Mouse (Mus musculus): ENCODE data around the gene Ndufb7.
"Not testable (repeated sequence)": the region's sequence is repeated elsewhere in the genome, so short reads cannot be mapped to it uniquely, and the experiment has no call there.

Gene Ndufb7

DNA sequence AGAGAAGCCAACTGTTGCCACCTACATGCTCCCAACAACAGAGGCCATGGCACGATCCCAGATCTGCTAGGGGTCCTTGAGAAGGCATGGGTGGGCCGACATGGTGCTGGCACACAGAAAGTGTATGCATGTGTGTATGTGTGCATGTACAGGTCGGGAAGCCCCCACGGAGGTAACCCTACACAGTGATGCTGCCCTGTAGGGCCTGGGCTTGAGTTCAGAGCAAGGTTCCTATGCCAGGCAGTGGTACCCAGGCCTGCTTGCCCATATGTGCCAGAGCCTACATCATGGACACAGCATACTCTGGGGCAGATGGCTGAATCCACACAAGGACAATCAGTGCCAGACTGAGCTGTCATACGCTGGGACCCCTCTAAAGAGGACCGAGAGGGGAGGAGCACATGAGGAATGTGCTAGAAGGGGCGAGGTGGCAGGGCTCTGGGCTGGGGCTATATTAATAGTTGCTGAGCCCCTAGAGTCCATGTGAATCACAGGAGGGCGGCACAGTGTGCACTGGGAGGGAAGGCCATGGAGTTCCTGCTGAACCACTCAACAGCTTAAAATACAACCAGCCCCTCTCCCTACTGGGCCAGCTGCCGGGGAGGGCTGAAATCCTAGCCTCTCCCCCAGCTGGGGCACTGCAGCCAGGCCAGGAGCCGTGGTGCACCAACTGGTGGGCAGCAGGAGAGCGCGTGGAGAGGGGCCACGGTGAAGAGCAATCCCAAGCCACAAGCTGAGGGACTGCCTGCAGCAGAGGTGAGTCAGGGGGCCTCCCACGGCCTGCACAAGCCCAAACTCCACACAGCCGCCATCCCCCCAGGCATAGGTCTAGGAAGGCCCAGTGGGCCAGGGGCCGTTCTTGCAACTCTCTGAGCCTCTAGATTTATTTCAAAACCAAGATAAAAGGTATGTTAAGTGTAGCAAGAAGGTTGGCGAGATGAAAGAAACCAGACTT, 9.4 kb downstream of the Ndufb7 start:
- peak in 1 of 2 experiments; percentile 0 for DNase-seq (ENCODE audit: low spot score in 2 of 2)

DNA sequence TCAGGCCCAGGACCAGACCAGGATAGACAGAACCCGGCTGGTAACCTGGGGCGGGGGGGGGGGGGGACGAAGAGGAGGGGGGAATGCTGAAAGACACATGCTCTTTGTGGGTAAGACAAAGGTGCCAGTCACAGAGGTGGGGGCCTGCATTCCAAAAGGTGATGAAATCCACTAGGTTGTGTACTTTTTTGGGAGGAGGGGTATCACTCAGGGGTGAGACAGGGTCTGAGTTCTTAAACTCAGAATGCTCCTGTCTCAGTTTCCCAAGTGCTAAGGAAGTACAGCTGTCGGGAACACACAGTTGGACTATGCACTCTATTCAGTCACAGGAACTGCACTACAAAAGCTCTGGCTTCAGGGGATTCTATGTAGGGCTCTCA, 10.0 kb downstream of the Ndufb7 start:
- DNase-seq (ENCODE audit: low spot score in 2 of 2) = peak in 1 of 2 experiments; percentile 0

DNA sequence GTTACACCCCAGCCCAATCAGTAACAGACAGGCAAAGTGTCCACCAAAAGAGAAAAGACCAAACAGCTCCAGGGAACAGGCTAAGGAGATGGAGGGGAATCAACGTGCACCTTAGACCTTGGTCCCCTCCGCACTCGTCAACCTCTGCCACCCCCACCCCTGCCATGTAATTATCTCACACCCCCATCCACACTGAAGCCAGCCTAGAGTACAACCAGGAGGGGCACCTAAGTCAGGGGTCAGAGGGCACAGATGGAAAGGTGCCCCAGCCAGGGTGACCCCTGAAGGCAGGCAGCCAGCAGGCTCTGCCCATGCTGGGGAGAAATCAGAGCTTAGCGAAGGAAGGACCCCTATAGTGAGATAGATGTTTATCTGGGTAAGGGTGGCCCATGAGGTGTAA, 10.4 kb downstream of the Ndufb7 start:
- no peak for DNase-seq (ENCODE audit: low spot score in 2 of 2)

DNA sequence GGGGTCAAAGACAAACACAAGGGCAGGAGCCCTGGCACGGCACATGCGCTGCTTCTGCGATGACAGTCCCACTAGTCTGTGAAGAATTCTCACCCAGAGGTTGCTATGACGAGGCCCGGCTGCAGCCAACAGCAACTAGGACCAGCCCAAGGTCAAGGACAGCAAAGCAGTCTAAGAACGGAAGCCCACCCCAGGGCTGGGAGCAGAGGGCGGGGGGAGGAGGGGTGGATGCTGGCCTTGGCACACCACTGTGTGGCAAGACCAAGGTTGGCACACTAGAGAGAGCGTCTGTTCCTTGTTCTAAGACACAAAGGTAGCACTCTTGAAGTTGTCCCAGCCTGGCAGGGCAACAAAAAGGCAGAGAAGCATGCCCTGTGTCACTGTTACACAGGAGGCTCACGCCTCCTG, 10.9 kb downstream of the Ndufb7 start:
- no peak for DNase-seq (ENCODE audit: low spot score in 2 of 2)

DNA sequence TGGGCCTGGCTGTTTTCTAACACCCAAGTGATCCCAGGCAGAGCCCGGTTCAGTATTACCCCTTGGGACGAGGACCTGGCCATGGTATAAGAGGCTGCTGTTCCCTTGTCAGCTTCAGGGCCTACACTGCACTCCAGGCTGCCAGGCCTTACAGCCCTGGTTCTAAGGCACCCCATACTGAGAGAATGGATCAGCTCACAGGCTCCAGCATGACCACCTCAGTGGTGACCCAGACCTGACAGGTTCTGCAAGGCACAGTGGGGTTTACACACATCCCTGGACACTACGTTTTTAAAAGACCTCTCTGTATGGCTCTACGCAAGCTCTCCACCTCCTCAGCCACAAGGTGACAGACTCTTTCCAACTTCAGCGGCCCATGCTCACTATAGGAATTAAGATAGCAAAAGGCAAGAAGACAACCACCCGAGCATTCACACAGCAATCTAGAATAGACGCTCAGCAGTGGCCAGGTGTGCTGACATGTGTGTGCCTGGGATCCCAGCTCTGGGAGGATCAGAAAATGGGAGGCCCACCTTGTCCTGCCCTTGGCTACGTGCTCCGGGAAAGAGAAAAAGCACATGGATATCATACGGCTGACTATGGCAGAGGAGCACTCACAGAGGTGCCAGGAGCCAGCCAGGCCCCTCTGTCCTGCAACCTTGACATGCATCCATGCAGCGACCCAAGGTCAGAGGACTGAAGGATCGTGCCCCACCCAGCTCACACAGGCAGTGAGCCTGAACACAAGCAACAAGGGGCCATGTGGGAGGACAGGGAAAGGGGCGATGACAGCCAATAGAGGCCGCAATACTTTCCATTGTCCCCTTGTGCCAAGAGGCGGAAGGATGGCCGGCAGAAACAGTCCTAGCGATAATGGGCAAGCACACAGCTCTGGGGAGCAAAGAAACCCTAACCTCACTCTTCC, 11.9 kb downstream of the Ndufb7 start:
- DNase-seq (ENCODE audit: low spot score in 2 of 2) = no peak

DNA sequence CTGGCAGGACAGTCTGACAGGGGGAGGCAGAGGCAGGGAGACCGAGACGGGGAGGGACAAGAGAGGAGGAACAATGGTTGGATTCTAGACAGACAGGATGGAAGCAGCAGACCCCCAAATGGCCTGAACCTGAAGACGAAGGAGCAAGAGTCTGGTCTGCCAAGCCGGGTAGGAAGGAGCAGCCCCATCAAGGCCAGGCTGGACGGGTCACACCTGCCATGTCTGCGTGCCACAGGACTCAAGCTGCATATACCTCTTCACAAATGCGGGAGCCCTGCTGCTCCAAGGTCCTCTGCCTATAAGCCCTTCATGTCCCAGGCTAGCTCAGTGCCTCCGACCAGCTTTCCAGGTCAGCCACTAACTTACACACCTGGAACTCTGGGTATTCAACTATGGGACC, 13.2 kb downstream of the Ndufb7 start:
- no peak for DNase-seq (ENCODE audit: low spot score in 2 of 2)

DNA sequence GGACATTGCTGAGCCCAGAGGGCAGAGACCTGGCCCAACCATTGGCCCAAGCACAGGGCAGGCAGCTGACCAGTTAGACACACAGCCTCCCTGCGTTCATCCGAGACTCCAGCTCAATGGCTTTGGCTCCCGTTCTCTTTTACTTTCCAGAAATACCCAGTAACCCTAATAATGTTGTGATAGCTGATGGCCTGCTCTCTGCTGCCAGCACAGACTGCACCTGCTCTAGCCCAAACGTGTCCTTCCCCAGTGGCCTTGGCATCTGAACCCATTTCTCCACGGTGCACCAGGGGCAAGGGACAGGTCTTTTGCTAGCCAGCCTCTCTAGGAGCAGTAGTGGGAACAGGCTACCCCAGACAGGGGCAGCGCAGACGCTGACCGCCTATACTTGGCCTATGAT, 14.4 kb downstream of the Ndufb7 start:
- DNase-seq (ENCODE audit: low spot score in 2 of 2) = no peak

DNA sequence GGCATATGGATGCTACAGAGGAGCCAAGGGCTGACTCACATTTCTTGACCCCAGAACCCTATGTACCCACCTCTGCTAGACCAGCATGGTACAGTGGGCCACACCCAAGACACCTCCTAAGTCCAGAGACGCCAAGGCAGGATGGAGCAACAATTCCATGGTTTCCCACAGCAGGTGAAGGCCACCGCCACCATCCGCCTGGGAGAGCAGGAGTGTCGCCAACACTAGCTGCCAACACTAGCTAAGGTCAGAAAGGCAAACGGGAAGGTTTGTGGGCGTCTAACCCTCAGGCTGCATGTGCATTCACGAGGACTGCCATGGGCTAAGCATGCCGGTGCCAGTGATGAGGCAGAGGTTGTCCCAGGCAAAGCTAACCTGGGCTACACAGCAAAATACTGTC, 15.8 kb downstream of the Ndufb7 start:
- DNase-seq (ENCODE audit: low spot score in 2 of 2) = no peak

DNA sequence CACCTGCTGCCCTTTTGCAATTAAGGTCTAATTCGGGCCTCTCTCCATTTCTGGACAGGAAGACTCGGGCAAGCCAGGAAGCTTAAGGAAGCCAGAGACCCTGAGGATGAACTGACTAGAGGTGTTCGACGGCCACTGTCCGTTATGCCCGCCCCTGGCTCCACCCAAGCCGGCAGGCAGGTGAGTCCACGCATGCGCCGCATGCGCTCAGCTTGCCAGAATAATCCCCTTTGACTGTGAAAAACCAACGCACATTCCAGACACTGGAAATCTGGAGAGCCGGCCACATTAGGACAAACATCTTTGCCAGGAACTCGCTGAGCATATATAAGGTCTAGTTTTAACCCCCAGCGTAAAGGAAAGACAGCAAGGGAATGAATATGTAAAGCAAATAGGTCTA, 16.8 kb downstream of the Ndufb7 start:
- no peak for DNase-seq (ENCODE audit: low spot score in 2 of 2)

DNA sequence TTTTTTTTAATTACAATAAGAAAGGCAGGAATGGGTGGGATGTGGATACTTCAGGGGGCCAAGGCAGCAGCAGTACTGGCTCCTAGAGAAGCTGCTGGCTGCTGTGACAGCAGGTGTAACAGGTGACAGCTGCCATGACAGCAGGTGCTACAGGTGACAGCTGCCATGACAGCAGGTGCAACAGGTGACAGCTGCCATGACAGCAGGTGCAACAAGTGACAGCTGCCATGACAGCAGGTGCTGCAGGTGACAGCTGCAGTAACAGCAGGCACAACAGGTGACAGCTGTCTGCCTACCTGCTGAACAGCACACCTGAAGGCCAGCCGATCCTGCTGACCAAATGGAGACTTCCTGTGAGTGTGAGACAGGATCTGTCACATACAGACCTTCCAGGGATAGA, 18.3 kb downstream of the Ndufb7 start:
- DNase-seq (ENCODE audit: low spot score in 2 of 2) = no peak

DNA sequence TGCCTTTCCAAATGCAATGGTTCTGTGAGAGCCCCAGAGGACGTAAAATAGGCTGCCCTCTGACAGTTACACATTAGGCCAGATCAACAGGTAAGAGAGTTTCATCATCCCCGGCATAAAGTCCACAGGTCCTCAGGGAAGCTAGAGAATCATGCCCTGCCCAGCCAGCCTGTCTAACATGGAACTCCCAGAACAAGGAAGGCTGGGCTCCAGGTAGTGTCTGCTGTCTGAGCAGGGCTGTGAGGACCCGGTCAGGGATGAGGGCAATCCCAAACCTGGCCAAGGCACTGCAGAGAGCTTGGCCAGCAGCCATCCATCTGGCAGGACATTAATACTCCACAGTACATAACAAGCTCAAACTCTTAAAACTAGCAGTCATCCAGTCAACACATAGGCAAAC, 18.9 kb downstream of the Ndufb7 start:
- no peak for DNase-seq (ENCODE audit: low spot score in 2 of 2)

DNA sequence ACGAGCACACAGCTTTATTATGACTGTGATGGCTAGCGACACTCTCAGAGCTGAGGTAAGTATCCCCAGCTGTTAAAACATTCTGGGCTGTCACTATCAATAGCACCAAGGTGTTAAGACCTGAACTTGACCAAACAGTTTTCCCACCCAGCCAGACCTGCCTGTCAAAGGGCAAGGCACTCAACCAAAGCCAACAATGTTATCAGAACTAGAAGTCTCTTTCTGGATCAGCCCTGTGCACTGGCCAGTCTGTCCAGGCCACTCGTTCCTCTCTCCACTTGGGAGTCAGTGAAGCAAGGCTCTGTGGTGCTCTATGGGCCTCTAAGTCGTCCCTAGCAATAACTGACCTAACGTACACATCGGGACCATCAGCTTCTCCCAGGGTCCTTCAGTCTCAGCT, 21.2 kb downstream of the Ndufb7 start:
- no peak for DNase-seq (ENCODE audit: low spot score in 2 of 2)

DNA sequence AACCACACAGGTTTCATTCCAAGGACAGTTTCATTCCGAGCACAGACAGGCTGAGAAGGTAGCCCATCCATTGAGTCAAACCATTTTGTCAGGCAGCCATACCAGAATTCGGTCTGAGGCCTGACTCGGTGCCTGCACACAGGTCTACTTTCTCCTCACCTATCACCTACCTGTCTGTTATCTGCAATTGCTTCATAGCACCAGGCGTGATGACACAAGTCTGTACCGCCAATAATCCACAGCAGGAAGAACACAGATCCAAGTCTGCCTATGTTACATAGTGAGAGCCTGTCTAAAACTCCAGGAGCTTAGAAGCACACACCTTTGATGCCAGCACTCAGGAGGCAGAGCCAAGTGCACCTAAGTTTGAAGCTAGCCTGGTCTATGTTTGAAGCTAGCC, 22.4 kb downstream of the Ndufb7 start:
- DNase-seq (ENCODE audit: low spot score in 2 of 2) = no peak

DNA sequence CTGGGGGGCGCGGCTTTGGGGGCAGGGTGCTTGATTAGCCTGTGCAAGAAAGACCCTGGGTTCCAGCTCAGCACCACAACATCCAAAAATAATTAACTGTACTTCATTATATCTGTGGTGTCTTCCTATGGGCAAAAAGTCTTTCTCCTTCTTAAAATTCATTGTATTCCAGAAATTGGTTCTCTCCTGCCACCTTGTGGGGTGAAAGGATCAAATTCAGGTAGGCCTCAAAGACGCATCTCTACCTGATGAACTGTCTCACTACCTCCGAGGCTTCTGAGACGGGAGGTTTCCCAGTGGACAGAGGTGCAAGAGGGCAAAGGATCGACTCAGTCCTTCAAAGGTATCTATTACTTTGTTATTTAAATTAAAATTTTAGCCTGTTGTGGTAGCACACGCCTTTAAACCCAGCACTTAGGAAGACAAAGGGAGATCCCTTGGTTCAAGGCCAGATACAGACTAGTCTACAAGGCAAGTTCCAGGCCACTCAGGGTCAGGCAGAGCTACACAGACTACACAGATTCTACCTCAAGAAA, 24.1 kb downstream of the Ndufb7 start:
- no peak for DNase-seq (ENCODE audit: low spot score in 2 of 2)

DNA sequence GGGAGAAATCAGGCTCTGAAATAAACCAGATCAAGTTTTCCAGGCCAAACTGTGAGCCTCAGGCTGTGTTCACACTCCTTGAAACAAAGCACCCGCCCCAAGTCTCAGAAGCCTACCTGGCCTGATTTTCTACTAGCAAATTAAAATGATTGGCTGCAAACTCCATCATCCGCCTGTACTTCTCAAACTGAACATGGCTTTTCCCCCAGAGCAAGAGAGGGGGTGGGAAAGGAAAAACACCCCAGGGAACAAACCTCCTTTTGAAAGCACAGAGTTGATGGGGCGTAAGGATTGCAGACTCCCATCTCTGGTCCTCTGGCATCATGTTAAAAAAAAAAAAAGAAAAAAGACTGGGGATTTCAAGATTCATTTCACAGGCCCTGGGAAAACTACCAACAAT, 26.2 kb downstream of the Ndufb7 start:
- DNase-seq (ENCODE audit: low spot score in 2 of 2) = no peak

DNA sequence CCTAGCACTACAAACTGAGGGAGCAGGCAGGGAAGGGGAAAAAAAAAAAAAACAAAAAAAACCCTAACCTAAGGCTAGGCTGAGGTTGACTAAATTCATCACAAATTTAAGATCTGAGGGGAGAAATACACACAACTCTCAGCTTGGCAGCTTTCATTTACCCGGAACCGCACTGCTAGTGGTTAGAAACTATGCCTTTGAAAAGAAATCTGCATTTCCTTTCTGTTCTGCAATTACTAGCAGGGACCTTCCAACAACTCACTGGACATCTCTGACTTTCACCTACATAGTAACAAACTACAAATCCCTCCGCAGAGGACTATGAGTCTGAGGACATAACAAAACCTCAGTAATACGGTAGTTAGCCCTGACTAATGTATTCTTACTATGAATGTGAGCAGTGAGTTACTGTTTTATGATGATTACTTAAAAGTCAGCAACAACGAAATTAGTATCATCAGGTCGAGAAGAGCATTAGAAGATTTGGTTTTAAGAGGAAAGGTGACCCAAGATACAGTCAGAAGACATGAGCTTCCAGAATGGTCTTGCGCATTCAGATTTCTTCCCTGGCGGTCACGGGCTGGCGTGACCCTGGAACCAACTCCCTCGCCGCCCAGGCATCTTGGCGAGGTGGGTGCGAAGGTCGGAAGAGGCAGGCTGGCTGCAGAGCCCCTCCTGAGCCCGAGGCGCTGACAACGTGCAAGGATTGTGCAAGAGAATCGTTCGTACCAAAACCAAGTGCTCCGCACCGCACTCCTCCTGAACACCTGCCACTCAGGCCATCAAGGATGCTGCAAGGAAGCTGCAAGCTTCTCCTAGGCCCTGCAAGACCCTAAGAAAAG, 27.1 kb downstream of the Ndufb7 start:
- no peak for DNase-seq (ENCODE audit: low spot score in 2 of 2)

DNA sequence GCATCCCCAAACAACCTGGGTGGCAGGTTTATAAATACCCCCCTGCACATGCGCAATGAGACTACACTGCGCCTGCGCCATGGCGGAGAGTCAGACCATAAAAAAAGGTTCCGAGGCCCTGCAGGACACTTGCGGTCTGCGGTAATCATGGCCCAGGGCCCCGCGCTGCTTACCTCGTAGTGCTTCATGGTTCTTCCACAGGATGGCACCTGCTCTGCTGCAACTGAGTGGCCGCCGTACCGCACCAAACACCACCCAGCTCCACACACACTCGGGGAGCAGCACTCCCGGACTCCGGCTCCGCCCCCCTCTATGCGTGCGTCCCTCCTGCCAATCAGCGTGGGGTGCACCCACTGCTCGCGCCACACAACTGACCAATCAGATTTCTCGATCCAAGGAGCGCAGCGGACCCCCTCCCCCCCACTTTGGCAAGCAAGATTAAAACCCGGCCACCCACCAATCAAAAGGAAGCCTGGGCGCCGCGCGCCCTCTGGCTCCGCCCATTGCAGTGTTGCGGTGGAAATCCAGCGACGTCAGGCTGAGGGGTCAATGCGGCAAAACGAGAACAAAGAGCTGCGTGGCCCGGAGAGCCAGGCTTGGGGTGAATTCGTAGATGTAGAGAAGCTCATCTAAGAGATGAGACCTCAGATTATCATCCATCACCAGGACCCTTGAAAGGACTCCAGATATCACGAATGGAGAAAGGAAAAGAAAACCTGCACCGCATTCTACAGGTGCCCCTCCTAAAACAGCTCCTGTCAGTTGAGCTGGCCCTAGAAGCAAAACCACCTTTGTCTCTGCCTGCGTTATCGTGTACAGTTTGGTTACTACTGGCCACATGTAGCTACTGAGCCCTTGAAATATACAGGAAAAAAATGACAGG, 27.9 kb downstream of the Ndufb7 start:
- DNase-seq (ENCODE audit: low spot score in 2 of 2) = peak; percentile 97 to 98

DNA sequence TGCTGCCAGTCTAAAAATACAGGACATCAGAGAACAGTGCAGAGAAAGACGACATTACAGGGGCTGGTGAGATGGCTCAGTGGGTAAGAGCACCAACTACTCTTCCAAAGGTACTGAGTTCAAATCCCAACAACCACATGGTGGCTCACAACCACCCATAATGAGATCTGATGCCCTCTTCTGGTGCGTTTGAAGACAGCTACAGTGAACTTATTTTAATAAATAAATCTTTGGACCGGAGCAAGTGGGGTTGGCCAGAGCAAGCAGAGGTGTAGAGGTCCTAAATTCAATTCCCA, 28.5 kb downstream of the Ndufb7 start:
- not testable (repeated sequence) for DNase-seq (ENCODE audit: low spot score in 2 of 2)

DNA sequence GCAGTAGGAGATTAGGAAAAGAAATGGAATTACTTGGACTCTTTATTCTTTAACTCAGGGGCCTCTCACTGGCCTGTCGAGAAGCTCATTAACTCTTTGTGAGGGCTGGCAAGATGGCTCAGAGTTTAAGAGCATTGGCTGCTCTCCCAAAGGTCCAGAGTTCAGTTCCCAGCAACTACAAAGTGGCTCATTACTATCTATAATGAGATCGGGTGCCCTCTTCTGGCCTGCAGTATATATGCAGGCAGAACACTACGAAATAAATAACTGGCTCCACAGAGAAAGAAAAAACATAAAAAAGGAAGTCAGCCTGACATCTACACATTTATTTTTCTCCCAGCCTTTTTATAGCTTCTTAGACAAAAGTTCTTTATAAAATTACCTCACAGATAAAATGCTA, 29.9 kb downstream of the Ndufb7 start:
- peak in 1 of 2 experiments; percentile 45 for DNase-seq (ENCODE audit: low spot score in 2 of 2)

DNA sequence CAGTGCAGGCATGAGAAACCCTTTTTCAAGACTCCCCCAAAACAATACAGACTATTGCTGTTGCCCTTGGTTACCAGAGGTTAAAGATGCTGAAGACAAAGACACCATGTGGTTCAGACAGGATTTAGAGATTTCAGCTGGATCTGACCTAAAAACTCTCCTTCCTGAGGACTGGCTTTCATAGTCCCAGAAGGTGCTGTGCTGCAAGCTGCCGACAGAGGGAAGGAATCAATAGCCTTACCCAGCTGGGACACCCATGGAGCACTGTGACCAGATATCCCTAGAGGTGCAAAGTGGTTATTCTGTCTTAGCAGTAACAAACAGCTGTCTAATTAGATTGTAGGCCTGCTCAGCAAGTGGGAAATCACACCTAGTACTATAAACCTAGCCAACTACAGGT, 31.7 kb downstream of the Ndufb7 start:
- DNase-seq (ENCODE audit: low spot score in 2 of 2) = no peak

DNA sequence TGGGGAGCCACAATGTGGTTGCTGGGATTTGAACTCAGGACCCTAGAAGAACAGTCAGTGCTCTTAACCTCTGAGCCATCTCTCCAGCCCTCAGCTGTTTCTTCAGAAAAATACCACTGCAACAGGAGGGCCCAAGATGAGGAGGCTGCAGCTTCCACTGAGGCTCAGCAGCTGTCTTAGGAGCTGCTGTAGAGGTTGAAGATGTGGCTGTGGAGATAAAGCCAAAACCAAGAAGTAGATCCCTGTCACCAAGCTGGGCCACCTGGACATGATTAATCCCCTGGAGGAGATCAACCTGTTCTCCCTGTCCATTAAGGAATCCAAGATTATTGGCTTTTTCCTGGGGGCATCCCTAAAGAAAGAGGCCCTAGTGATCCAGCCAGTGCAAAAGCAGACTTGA, 33.3 kb downstream of the Ndufb7 start:
- DNase-seq (ENCODE audit: low spot score in 2 of 2) = no peak

Data from spleen, postnatal 36 days (tissue).